Mouse (Mus musculus): Measurements from ENCODE around the gene Sdf4.

Gene Sdf4

GRCm38 (mm10) chr4:156055173-156055572, 62.5 kb downstream of the Sdf4 start:
- no peak for DNase-seq (ENCODE audit: low read depth)

GRCm38 (mm10) chr4:156057702-156058101, 65.0 kb downstream of the Sdf4 start:
- DNase-seq (ENCODE audit: low read depth) = no peak

- DNase-seq (ENCODE audit: low read depth) = no peak
Observed at GRCm38 (mm10) chr4:156058826-156059225, 66.2 kb downstream of the Sdf4 start.

- DNase-seq (ENCODE audit: low read depth) = no peak
Observed at GRCm38 (mm10) chr4:156059261-156059660, 66.6 kb downstream of the Sdf4 start, which contains the start of gene Ttll10. Ttll10 (minus strand) TSS chr4:156059414.

- DNase-seq (ENCODE audit: low read depth) = no peak
Observed at GRCm38 (mm10) chr4:156059713-156060112, 67.0 kb downstream of the Sdf4 start.

Data from 416B (cell line).